Mouse (Mus musculus): ENCODE data around the gene Slc25a23.

Slc25a23 gene

DNA sequence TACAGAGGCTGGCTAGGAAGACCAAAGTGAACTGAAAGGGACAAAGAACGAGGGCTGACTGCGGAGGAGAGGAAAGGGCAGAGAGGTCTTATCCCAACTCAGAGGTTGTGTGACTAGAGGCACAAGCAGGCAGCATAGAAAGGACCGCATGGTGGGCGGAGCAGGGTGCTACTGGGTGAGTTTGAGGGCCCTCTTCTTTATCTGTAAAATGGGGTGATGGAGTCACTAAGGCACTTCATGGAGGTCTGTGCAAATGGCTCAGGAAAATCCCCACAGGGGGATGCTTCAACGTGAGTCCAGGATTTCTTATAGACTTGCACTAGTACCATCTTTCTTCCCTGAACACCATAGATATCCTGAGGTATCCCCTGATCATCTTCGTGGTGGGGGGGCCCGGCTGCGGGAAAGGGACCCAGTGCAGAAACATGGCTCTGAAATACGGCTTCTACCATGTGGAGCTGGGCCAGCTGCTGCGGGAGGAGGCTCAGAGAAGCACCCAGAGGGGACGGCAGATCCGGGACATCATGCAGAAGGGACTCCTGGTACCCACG, 47.3 kb downstream of the Slc25a23 start:
- no peak for DNase-seq (ENCODE audit: low spot score)

DNA sequence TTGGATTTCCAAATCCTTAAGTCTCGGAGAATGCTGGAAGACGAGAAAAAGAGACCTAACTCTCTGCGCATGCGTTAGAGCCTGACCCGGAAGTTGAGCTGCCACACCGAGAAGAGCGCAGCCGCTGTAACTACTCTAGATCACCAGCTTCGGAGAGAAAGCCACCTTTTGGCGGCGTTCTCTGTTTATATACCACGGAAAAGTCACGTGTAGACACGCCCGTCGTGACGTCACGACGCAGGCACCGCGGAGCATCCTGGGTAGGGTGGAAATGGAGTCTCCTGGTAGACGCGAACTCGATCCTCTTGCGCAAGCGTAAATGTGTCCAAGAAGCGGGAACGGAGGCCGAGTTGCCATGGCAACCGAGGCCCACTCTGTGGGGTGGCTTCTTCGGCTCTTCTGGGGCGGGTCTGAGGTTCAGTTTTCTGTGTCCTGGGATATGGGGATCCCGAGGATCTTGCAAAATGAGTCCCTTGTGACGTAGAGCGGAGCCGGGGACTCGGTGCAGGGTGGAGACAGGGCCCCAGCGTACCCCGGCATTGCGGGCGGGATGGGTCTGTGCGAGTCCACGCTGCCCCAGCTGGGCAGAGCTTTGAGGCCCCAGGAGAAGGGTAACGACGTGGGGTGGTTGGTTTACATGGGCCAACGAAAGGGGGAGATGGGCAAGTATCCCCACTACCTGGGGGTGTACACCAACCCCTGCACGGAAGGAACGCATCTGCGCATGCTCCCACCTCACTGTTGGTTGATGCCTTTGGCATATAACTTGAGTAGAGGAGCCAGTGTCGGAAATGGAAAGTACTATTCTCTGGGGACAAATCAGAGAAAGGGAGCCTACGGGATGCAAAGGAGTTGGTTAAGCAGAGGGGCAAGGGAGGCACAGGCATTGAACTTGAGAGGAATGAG, 48.2 kb downstream of the Slc25a23 start, which contains the start of the genes Gtf2f1 and Gm17949:
Gene Gtf2f1, minus strand, starts transcription at position 53 of the 906 bp plus-strand sequence.
Gene Gm17949, plus strand, starts transcription at position 234 of the 906 bp plus-strand sequence.
- DNase-seq (ENCODE audit: low spot score) = peak; percentile 87

DNA sequence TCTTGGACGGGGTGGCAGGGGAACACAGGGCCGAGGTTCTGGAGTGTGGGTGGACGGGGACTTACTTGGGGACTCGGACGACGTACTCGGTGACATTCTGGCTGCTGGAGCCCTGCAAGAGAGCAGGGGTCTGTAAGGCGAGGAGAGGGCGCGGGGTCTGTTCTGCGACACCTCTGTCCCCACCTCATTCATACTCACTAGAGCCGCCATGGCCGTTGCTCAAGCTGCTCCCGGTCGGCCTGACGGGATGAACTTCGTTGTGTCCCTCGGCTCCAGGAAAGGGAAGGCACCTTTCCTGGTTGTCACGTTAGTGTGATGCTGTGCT, 48.8 kb downstream of the Slc25a23 start:
- no peak for DNase-seq (ENCODE audit: low spot score)

DNA sequence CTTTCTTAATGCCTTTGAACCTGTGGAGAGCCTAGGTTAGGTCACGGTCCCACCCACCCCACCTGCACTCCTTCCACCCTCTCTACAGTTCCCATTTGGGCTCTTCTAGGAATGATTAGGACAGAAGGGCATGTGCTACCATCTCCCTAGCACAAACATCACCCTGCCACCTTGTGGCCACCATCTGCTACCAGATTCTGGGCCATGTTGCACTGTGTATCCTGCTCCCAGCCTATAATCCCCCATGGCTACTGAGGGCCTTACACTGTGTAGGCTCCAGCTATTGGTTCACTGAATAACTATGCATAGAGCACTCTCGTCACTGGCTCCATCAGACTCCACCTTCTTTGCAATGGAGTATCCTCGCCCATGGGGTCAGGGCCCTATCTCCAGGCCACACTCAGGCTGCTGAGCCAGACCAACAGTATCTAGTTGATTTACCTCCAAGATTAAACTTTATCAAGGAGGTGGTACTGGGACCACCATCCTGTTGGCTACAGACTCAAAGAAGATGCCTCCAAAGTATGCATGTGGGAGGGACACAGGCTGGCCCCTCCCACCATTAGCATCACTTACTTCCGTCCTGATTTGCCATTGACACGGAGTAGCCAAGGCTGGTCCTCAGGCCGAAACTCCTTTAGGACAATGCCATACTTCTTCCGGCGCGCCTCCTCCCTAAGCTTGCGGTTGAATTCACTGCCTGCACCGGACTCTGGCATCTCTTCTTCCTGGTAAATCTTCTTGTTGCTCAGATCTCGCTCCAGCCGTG, 52.3 kb downstream of the Slc25a23 start:
- no peak for DNase-seq (ENCODE audit: low spot score)

DNA sequence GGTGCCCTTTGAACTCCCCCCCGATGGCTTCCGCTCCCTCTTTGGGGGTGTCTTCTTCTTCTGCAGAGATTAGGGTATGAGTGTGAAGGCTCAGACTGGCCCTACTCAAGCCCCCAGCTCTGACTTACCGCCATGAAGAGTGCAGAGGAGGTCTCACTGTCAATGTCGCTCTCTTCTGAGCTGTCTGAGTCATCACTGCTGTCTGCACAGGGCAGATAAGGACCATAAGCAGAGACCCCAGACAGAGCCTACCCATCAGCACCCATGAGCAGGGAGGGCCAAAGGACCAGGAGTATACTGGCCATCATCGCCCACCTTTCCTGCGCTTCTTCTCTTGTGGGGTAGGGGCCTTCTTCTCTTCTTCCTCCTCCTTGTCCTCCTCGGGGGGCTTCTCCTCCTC, 55.7 kb downstream of the Slc25a23 start:
- no peak for DNase-seq (ENCODE audit: low spot score)

DNA sequence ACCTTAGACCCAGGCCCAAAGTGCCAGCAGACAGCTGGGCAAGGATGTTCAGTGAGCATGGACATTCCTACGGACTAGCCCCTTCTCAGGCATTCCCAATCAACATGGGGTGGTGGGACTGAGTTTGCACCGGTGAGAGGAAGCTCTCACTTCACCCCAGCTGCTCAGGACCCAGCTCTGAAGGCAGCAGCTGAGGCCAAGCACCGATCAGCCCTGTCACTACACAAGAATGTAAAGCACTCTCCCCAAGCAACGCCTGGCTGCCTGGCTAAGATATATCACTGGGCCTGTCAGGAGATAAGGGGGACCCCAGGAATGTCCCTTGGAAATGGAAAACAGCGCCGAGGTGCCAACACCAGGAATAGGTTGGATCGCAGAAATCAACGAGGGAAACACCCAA, 58.4 kb downstream of the Slc25a23 start:
- DNase-seq (ENCODE audit: low spot score) = no peak

DNA sequence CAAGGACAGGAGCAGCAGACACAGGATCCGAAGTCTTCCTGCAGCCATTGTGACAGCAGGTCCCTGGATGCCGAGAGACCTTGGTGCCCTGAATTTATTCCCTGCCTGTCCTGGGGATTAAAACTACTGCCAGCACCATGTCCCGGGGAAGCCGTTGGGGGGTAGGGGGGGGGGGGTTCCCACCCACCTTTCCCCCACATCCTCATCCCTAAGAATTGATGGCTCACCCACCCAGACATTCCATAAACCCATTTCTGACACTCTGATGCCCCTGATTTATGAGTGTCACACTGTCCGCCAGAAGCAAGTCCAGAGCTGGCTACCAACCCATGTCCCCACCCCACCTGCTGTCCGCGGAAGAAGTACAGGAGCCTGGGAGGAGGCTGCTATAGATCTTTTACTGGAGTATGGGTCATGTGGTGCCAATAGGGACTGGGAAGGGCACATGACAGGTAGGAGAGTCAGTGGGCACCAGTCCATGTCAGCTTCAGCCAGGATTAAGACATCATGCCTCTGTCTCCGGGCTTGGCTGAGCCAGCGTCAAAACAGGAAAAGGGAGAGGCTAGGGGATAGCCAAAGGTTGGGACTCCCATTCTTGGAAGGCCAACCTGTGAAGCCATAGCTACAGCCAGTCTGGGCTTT, 59.6 kb downstream of the Slc25a23 start, which contains the start of gene Pspn:
Gene Pspn, minus strand, starts transcription at position 51 of the 642 bp plus-strand sequence.
- no peak for DNase-seq (ENCODE audit: low spot score)

DNA sequence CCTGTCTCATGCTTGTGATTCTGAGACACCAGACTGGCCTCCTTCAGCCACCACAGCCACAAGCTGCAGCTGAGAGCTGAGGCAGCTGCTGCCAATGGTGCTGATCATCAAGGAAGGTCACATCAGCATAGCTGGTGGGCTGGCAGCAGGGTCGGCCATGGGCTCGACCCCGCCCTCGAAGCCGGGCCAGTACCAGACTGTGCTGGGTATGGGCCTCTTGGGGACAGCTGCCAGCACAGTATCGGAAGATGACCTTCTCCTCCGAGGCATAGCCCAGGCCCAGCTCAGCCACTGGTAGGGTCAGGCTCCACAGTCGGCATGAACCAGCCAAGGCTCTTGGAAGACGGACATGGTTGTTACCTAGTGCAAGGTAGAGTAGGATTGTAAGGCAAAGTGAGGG, 60.2 kb downstream of the Slc25a23 start:
- no peak for DNase-seq (ENCODE audit: low spot score)

DNA sequence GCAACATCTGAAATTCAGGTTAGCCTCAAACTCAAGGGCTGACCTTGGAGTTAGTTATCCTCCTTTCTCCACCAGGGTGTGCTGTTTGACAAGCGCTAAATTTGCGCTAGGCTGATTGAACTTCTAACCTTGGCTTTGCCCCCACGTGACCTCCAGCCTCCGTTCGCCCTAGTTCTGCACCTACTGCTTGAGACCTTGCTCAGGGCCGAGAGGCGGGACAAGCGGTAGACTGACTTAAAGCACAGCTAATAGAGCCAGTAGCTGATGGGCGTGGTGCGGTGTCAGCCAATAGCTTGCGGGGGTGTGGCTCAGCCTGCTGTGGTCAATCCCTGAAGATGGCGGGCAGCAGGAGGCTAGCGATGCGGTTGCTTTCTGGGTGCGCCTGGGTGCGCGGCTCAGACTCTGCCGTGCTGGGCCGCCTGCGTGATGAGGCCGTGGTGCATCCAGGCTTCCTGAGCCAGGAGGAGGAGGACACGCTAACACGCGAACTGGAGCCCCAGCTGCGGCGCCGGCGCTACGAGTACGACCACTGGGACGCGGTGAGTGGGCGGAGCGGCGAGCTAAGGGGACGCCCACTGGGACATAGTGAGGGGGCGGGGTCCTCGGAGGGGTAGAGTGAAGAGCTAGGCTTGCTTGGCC, 62.5 kb downstream of the Slc25a23 start, which contains the start of gene Alkbh7:
Gene Alkbh7, plus strand, starts transcription at position 311 of the 639 bp plus-strand sequence.
- peak; percentile 76 for DNase-seq (ENCODE audit: low spot score)

DNA sequence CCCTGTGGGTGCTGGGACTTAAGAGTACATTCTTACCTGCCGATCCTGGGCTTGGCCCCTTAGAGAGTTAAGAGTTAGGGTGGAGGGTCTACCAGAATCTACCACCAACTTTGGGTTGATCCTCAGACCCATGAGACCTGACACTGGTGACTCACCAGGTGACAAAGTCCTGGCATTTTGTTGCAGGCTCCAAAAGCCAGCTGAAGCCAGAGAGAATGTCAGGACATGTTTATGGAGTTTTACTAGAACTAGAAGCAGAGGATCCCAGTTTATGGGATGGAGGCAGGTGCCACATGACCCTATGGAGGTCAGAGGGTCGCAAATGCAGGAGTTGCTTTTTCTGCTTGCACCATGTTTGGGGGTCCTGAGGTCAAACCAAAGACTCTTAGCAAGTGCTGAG, 63.2 kb downstream of the Slc25a23 start:
- no peak for DNase-seq (ENCODE audit: low spot score)

DNA sequence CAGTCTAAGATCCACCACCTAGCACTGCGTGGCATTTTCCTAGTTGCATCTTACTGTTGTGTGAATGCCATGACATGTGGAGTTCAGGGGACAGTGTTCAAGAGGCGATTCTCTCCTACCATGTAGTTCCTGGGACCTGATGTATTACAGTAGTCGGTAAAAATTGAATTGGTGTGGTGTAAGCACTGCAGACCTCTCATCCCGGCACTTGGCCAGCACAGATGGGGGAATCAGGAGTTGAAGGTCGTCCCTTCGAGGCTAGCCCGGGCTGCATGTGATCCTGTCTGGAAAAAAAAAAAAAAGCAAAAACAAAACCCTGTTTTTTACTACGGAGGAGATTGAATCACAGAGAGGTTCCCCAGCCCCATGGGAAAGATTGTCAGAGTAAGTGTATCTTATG, 64.6 kb downstream of the Slc25a23 start:
- no peak for DNase-seq (ENCODE audit: low spot score)

Data from ovary, postnatal 14 days (tissue).